Mouse (Mus musculus): Measurements from ENCODE around the gene Cd34.

The Cd34 gene

DNA sequence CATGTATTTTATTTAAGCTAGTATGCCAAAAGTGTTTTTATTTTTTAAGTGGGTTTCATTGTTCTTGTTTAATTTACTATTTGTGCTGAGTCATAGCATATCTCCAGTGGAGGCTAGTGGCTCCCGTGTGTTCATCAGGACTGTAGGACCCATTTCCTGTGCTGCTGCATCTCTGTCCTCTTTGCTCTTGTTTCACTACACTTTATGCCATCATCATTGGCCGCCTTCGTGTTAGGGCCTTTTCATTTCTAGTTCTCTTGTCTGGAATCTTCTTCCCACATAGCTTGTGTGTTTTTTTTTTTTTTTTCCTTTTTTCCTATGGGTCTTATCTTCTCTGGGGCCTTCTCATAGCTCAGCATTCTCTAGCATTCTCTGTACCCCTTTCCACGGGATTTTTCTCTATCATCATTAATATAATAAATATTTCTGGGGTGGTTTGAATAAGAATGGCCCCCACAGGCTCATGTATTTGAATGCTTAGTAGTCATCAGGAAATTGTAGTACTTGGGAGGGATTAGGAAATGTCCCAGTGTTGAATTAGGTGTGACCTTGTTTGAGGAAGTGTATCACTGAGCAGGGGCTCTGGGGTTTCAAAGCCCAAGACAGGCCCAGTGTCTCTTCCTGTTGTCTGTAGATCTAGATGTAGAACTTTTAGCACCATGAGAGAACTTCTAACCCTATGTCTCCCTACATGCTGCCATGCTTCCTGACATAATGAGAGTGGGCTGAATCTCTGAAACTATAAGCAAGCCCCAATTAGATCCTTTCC lies 47.0 kb downstream of the Cd34 start:
- no peak for TF ChIP-seq GATA4 (IDR thresholded peaks at IDR 0.05; ENCODE audit: insufficient replicate concordance, low read length)

DNA sequence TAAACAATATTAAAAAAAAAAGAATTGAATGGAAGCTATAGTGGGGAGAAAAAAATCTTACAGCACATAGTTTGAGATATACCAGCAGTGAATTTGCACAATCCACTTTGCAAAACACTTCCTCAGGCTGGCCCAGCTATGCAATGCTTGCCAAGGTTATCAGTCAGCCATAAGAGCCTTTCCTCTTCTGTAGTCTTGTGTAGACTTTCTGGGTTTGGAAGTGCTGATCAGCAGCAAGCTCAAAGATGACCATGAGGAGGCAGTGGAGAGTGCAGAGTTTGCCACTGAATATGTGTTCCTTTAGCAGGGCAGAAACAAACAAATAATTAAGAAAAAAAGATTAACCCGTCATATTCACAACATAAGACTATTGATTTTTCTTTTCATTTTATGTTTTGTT lies 50.4 kb downstream of the Cd34 start:
- peak; percentile 77; the same call in 1 of the 2 replicates for TF ChIP-seq GATA4 (IDR thresholded peaks at IDR 0.05; ENCODE audit: insufficient replicate concordance, low read length)

- TF ChIP-seq GATA4 (IDR thresholded peaks at IDR 0.05; ENCODE audit: insufficient replicate concordance, low read length) = no peak
Measured at GRCm38 (mm10) chr1:194990976-194991375, 52.4 kb downstream of the Cd34 start.

DNA sequence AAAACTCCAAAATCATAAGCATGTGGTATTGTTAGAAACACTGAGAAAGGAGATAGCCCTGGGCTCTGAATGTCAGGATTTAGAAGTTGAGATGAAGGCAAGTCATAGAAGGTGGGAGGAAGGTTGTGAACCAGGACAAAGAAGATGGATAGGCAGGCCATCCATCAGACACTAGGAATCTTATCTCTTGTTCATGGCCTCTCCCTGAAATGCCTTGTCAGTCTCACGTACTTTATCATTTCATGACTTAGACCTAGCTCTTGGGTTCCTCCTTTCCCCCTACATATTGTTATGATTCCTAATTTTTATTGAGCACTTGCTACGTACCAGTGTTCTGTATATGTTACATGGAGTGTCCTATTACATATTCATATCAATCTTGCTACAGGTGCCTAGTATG lies 53.0 kb downstream of the Cd34 start:
- TF ChIP-seq GATA4 (IDR thresholded peaks at IDR 0.05; ENCODE audit: insufficient replicate concordance, low read length) = no peak

DNA sequence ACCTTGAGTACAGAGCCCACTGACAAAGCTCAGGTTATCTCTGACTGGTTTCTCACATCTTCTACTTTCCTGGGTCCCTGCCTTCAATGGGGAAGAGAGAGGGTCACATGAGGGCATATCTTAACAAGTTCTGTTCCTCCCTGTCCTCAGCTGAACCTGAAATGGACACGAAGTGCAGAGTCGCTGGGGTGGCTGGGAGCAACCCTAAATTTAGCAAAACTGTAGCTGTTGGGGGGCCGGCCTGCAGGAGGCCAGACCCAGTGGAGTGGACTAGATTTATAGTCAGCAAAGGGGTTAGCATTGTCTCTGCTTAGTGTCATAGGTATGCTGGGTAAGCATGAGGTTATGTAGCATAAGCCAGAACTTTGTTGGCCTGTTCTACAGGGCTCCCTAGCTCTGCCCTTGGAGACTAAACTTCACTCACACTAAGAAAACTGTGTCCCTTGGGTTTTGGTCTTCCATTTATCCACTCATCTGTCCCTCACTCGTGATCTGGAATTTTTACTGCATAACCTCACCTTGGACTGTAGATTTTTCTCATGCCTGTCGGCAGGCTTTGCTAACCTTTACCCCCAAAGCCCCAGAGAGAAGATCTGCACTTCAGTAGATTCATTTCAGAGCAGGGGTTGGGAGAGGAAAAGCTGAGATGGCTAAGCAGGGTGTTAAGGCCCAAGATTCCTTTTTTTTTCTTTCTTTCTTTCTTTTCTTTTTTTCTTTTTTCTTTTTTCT lies 54.1 kb downstream of the Cd34 start:
- 0 out of 2 replicates have a peak, but pooled peaks have one; percentile 10 for TF ChIP-seq GATA4 (IDR thresholded peaks at IDR 0.05; ENCODE audit: insufficient replicate concordance, low read length)

- TF ChIP-seq GATA4 (IDR thresholded peaks at IDR 0.05; ENCODE audit: insufficient replicate concordance, low read length) = peak; percentile 57
Measured at GRCm38 (mm10) chr1:194993409-194993988, 54.9 kb downstream of the Cd34 start.

GRCm38 (mm10) chr1:194994262-194994661 lies 55.6 kb downstream of the Cd34 start:
- TF ChIP-seq GATA4 (IDR thresholded peaks at IDR 0.05; ENCODE audit: insufficient replicate concordance, low read length) = no peak

- TF ChIP-seq GATA4 (IDR thresholded peaks at IDR 0.05; ENCODE audit: insufficient replicate concordance, low read length) = peak; percentile 95
Measured at GRCm38 (mm10) chr1:194995196-194995595, 56.6 kb downstream of the Cd34 start.

GRCm38 (mm10) chr1:194998396-194998795 lies 59.8 kb downstream of the Cd34 start:
- TF ChIP-seq GATA4 (IDR thresholded peaks at IDR 0.05; ENCODE audit: insufficient replicate concordance, low read length) = no peak

DNA sequence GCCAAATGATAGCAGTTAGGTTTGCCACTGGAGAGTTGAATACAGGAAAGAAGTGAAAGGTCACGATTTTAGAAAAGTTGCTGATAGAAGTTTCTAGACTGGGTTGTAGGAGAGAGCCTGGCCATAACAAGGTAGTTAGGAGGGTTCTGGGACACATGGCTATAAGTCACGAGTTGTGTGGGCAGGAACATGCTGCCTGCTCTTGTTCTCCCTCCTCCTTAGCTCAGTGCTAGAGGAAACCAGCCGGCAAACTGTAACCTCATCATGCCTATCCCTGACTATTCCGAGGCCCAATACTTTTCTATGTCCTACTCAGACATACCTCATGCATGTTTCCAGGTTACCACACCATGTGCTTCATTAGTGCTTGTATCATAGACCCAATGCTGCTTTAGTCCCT lies 64.7 kb downstream of the Cd34 start:
- no peak for TF ChIP-seq GATA4 (IDR thresholded peaks at IDR 0.05; ENCODE audit: insufficient replicate concordance, low read length)

- no peak for TF ChIP-seq GATA4 (IDR thresholded peaks at IDR 0.05; ENCODE audit: insufficient replicate concordance, low read length)
Measured at GRCm38 (mm10) chr1:195004194-195004593, 65.6 kb downstream of the Cd34 start.

GRCm38 (mm10) chr1:195006267-195006666 lies 67.6 kb downstream of the Cd34 start:
- TF ChIP-seq GATA4 (IDR thresholded peaks at IDR 0.05; ENCODE audit: insufficient replicate concordance, low read length) = peak; percentile 71; the same call in 1 of the 2 replicates

Data from liver, adult (tissue).